Mouse (Mus musculus) thymus, adult 2 months (tissue): ENCODE measurements around the gene Zgrf1.

ENCODE experiments used
- CTCF ChIP-seq: fragments of 200-500 bp; IDR thresholded peaks from 2 replicates; pipeline ENCODE4 v1.5.1; 2012; ENCODE audit warnings: mild to moderate bottlenecking, control low read depth, low read length, moderate library complexity, borderline replicate concordance; ENCODE audit not compliant: control insufficient read depth, poor library complexity, insufficient read depth; ENCODE audit errors: extremely low read depth
- POLR2A ChIP-seq: fragments of 200-500 bp; IDR thresholded peaks from 2 replicates; pipeline ENCODE4 v1.6.1; 2012; ENCODE audit warnings: mild to moderate bottlenecking, low read length, control low read depth, moderate library complexity; ENCODE audit not compliant: control insufficient read depth, poor library complexity, insufficient read depth; ENCODE audit errors: extremely low read depth

GRCm38 (mm10) chr3:127507878-127508783, 45.2 kb upstream of the Zgrf1 start:
- TF ChIP-seq POLR2A: no peak
- TF ChIP-seq CTCF: no peak
